ENCODE assay signal across 17 mouse cellular contexts in the genomic region with DNA sequence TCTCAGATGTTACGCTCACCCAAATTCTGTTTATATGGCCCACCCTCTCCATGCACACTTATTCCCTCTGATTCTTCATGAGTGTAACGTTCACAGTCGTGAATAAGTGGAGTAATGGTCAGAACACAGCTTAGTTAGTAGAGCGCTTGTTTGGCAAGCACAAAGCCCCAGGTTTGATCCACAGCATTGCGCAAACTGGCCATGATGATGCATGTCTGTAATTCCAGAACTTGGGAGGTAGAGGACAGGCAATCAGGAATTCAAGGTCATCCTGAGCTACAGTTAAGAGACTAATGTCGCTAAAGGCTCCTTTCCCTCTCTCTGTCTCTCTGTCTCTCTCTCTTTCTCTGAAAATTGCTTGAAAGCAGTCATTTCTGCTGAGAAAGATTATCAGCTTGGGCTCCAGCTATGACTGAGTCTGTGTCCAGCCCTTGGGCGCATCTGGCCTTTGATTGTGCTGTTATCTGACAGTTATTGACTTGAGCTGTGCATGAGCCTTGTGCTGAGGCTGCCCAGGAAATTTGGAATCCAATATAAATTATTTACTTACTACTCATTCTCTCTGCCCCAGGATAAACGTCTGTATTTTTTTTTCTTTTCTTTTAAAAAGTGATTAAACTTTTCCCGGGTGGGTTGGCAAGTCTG. TPM values are rescaled to one million over a fixed set of nuclear protein-coding genes. Genes with fewer than 3 reads are reported as not detected.
DNase-seq lines count a peak whose midpoint lies in the region; ATAC-seq and TF ChIP-seq lines count a peak whose summit lies in the region.
"Had no signal": no experiment of that assay in that cellular context is flagged by ENCODE, and none has a peak within 500 bp of the region (broad histone marks: within the 10 kb centered on the region; RNA-seq: fewer than 3 reads in every experiment).

No protein-coding gene starts in this region.

- H3K4me1 ChIP-seq in heart, embryonic 11.5 days (ENCODE audit: control insufficient read depth, insufficient read depth, low read length): no peaks in the 10 kb centered on the region
- H3K4me1 ChIP-seq in lung, embryonic 15.5 days: no peaks in the 10 kb centered on the region
- H3K4me1 ChIP-seq in E14TG2a.4 (replicated peaks; ENCODE audit: low read depth, low read length): peaks cover 8% of the 10 kb centered on the region
- H3K4me1 ChIP-seq in liver, embryonic 16.5 days (ENCODE audit: control insufficient read depth, low read depth, low read length): no peaks in the 10 kb centered on the region
- H3K4me1 ChIP-seq: embryonic facial prominence, embryonic 13.5 days; hindbrain, embryonic 12.5 days; limb, embryonic 12.5 days had no signal

- no peak for TF ChIP-seq CTCF in E14TG2a.4 (conservative IDR thresholded peaks at IDR 0.05; ENCODE audit: low read length)

- H3K27me3 ChIP-seq in heart, embryonic 11.5 days (ENCODE audit: control insufficient read depth, insufficient read depth, low read length): no peaks in the 10 kb centered on the region
- no peaks in the 10 kb centered on the region for H3K27me3 ChIP-seq in lung, embryonic 15.5 days
- H3K27me3 ChIP-seq in E14TG2a.4 (ENCODE audit: insufficient read depth, low read length): peaks cover 34% of the 10 kb centered on the region
- no peaks in the 10 kb centered on the region for H3K27me3 ChIP-seq in liver, embryonic 16.5 days (ENCODE audit: control insufficient read depth, insufficient read depth, low read depth, low read length)
- H3K27me3 ChIP-seq: embryonic facial prominence, embryonic 13.5 days; hindbrain, embryonic 12.5 days; limb, embryonic 12.5 days had no signal

- peak overlapping the region; percentile 10; the same call in 1 of the 2 replicates for H3K4me2 ChIP-seq in heart, embryonic 11.5 days
- H3K4me2 ChIP-seq in lung, embryonic 15.5 days: peak overlapping the region; percentile 50
- H3K4me2 ChIP-seq in liver, embryonic 16.5 days (ENCODE audit: low read depth, low read length): 0 out of 2 replicates have a peak overlapping the region, but pooled peaks have one; percentile 27
- H3K4me2 ChIP-seq: embryonic facial prominence, embryonic 13.5 days; hindbrain, embryonic 12.5 days; limb, embryonic 12.5 days had no signal

- no peak overlapping the region for H3K9ac ChIP-seq in heart, embryonic 11.5 days (ENCODE audit: low read depth, low read length)
- H3K9ac ChIP-seq in lung, embryonic 15.5 days: no peak overlapping the region
- H3K9ac ChIP-seq in liver, embryonic 16.5 days (ENCODE audit: low read depth, low read length): no peak overlapping the region
- H3K9ac ChIP-seq: embryonic facial prominence, embryonic 13.5 days; hindbrain, embryonic 12.5 days; limb, embryonic 12.5 days had no signal

- no peak for ATAC-seq in heart, embryonic 11.5 days (replicated peaks; ENCODE audit: insufficient number of reproducible peaks, low FRiP score, low TSS enrichment)
- ATAC-seq in lung, embryonic 15.5 days (ENCODE audit: borderline replicate concordance, extremely low read depth, low FRiP score, low TSS enrichment): no peak
- no peak for ATAC-seq in liver, embryonic 16.5 days (ENCODE audit: low read depth)

- WGBS in heart, embryonic 11.5 days (ENCODE audit: insufficient replicate concordance): 75% methylated on average over 9 of the region's 9 CpGs
- 66% methylated on average over 9 of the region's 9 CpGs for WGBS in lung, embryonic 15.5 days
- 53% methylated on average over 9 of the region's 9 CpGs for WGBS in liver, embryonic 16.5 days (ENCODE audit: insufficient replicate concordance)

- no peak for DNase-seq in heart, adult 9 months (ENCODE audit: low spot score in 2 of 2)
- no peak for DNase-seq in lung, adult 18-20 months
- no peak for DNase-seq in left cerebral cortex, postnatal 4 days
- DNase-seq in yolk sac, embryonic 10.5 days (ENCODE audit: low spot score): no peak
- DNase-seq: cerebellum, adult 18-20 months; gastrocnemius, postnatal 36 days; thymus, postnatal 36 days had no signal

- no peaks in the 10 kb centered on the region for H3K36me3 ChIP-seq in heart, embryonic 11.5 days (ENCODE audit: control insufficient read depth, insufficient read depth, low read length)
- H3K36me3 ChIP-seq in lung, embryonic 15.5 days: no peaks in the 10 kb centered on the region
- no peaks in the 10 kb centered on the region for H3K36me3 ChIP-seq in E14TG2a.4 (ENCODE audit: insufficient read depth, low read length)
- H3K36me3 ChIP-seq in liver, embryonic 16.5 days (ENCODE audit: control insufficient read depth, insufficient read depth): no peaks in the 10 kb centered on the region
- H3K36me3 ChIP-seq: embryonic facial prominence, embryonic 13.5 days; hindbrain, embryonic 12.5 days; limb, embryonic 12.5 days had no signal

- intact Hi-C loops in left cerebral cortex, postnatal 4 days (cut with DNase I): no loop called here

- H3K9me3 ChIP-seq in heart, embryonic 11.5 days (replicated peaks; ENCODE audit: control insufficient read depth, low read length): no peaks in the 10 kb centered on the region
- H3K9me3 ChIP-seq in lung, embryonic 15.5 days: no peaks in the 10 kb centered on the region
- peaks cover 5% of the 10 kb centered on the region for H3K9me3 ChIP-seq in E14TG2a.4 (ENCODE audit: low read length)
- no peaks in the 10 kb centered on the region for H3K9me3 ChIP-seq in liver, embryonic 16.5 days (replicated peaks; ENCODE audit: control insufficient read depth, low read length)
- H3K9me3 ChIP-seq: embryonic facial prominence, embryonic 13.5 days; hindbrain, embryonic 12.5 days; limb, embryonic 12.5 days had no signal

- no peak overlapping the region for H3K27ac ChIP-seq in heart, embryonic 11.5 days (ENCODE audit: low read depth, low read length)
- no peak overlapping the region for H3K27ac ChIP-seq in lung, embryonic 15.5 days
- H3K27ac ChIP-seq in liver, embryonic 16.5 days (ENCODE audit: low read length): no peak overlapping the region
- H3K27ac ChIP-seq: embryonic facial prominence, embryonic 13.5 days; hindbrain, embryonic 12.5 days; kidney, postnatal 0 days; left cerebral cortex, adult 2 months; limb, embryonic 12.5 days; macrophage had no signal

- no peak overlapping the region for H3K4me3 ChIP-seq in heart, embryonic 11.5 days (ENCODE audit: low read depth, low read length)
- H3K4me3 ChIP-seq in lung, embryonic 15.5 days: peak overlapping the region; percentile 14; the same call in 1 of the 2 replicates
- peak overlapping the region; percentile 65 for H3K4me3 ChIP-seq in E14TG2a.4 (replicated peaks; ENCODE audit: low read length)
- no peak overlapping the region for H3K4me3 ChIP-seq in liver, embryonic 16.5 days (ENCODE audit: low read depth, low read length)
- H3K4me3 ChIP-seq: embryonic facial prominence, embryonic 13.5 days; hindbrain, embryonic 12.5 days; left cerebral cortex, adult 2 months; limb, embryonic 12.5 days had no signal

RNA-seq across cellular contexts. Expression of a gene that starts 53.4 kb away (rescaled TPM):
- polyA plus RNA-seq in heart, embryonic 11.5 days (2014; fragmentation: Nextera tagmentation; extraction: Ambion mirVana): 4.4 and 6.0 TPM in 2 replicates
- polyA plus RNA-seq in lung, embryonic 15.5 days (2015; fragmentation: Nextera tagmentation; extraction: Ambion mirVana): 4.6 and 4.9 TPM in 2 replicates
- 0.56 and 0.58 TPM in 2 replicates for polyA plus RNA-seq in liver, embryonic 16.5 days (2015; fragmentation: Nextera tagmentation; extraction: Ambion mirVana)
- 10 to 100 TPM; 83.9 to 85.2 TPM for total RNA-seq in left cerebral cortex, postnatal 4 days (2021)

Comparison
In these comparisons a context has a peak if more than half of its experiments do, and no peak if none do; other contexts are left out.
1. H3K4me3 ChIP-seq: peak in lung, embryonic 15.5 days (single experiment) and E14TG2a.4 (single experiment); none in heart, embryonic 11.5 days (single experiment) and liver, embryonic 16.5 days (single experiment).
2. Peak in every context shown above with its lines, with median percentiles within 50 percentile points of each other: H3K4me2 ChIP-seq.